Mouse (Mus musculus) kidney, postnatal 4 days (tissue): ENCODE measurements around the gene Synrg.

ENCODE experiments used
- DNase-seq, 2 experiments: peaks; one replicate each; pipeline ENCODE4 v3.0.0; 2021; ENCODE audit warnings: mixed read lengths in 2 of 2

Gene Synrg

DNA sequence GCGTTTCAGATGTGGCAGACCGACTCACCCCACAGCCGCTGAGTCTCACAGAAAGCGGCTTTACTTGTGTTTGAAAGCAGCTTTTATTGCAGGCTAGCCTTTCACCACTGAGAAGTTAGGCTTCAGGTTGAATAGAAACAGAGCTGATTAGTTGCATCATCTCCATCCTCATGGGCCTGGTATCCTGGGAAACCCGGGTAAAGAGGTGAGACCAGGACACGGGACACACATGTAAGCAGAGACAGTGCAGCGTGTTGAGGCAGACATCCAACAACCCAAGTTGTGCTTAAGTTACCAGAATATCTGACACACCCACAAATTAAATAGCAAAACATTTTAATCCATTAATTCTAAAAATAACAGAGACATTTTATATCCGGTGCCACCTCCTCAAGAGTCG is 114.4 kb downstream of the Synrg start:
- DNase-seq = no peak

DNA sequence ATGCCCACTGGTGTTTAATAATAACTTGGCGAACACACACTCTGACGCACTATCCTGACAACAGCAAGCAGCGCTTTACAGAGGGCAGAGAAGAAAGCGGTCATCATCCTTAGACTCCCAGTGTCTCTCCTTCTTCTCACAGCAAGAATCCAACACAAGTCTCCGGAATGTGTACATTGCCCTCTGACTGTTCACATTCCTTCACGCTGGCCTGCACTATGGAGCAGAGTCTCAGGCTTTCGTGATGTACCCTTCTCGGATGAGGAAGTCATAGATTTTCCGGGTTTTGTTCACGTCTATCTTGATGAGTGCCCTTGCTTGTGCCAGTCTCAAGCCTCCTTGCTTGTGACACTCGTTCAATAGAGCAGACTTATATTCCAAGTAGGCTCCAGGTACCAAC is 115.1 kb downstream of the Synrg start:
- peak in 1 of 2 experiments; percentile 31 for DNase-seq

DNA sequence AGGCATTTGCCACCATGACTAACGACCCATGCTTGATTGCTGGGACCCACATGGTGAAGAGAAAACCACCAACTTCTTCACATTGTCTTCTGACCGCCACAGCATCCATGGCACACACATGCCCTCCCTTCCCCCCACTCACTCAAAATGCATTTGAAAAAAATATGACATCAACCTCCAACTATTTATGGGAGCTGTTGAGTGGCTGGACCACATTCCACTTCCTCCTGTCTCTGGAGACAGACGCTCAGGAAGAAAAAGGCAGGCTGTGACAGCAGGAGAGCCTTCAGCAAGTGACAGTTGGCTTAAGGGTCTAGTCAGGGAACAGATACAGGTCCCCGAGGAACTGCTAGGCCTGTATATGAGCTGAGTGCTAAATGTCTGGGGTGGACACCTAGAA is 115.7 kb downstream of the Synrg start:
- DNase-seq = no peak

DNA sequence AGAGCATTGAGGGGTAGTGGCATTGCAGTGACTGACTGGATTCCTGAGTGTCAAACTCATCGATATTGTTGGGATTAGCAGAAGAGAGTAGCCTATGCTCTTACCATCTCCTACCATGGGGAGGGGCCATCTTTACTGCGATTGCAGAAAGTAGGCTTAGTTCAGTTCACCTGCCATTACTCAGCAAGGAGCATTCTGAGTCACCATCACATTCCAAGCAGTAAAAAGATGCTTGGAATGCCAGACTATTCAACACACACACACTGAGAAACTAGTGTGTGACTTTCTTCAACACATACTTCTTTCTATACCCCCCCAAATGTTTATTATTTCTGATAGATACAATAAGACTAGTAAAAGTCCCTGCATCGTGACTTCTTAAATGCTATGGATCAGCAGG is 116.1 kb downstream of the Synrg start:
- no peak for DNase-seq

DNA sequence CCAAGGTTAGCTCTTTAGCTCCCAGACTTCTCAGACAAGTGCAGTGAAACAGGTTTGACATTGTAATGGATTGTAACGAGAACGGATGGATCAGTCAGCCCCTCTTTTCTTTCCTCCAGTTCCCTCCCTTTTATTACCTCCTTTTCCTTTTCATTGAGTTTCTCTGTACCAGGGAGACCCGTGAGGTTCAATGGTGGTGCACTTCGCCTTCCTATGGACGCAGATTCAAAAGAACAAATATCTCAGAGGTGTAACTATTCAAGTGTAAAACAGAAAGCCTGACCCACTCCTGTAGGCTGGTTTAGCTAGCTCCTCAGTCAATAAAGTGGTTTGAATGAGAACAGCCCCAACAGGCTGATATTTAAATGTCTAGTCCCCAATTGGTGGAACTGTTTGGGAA is 117.7 kb downstream of the Synrg start:
- no peak for DNase-seq

DNA sequence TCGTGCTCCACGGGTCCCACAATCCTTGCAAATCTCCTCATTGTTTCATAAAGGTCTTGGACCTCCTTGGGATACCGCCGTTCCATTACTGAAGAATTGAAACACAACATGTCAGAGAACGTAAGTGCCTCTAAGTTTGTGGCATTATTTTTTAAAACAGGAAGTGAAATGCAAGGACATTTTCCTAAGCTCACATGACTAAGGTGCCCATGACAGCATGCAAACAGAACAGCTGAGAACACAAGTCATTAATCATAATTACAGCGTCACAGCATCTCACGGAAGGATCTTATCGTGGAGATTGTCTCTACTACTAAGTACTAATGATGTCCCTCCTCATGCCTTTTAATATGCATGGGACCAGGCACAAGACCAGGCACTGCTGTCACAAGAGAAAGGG is 126.3 kb downstream of the Synrg start:
- no peak for DNase-seq
